Mouse (Mus musculus) frontal cortex, postnatal 10 days (tissue): ENCODE measurements at regions not wholly inside any gene's neighbourhood (a gene's known extent, or its start where the extent isn't known, plus 50 kb on each side); places are given as distances from the start of the nearest gene placed in this dataset.

Source experiments
- DNase-seq, 2 experiments: peaks; one replicate each; pipeline ENCODE4 v3.0.0; 2022; ENCODE audit warnings: low spot score in 2 of 2, mixed read lengths in 1 of 2

GRCm38 (mm10) chr2:45511791-45512190 lies 394.6 kb upstream of the Zeb2 start:
- DNase-seq, result no peak

GRCm38 (mm10) chr2:45504468-45504867 lies 387.3 kb upstream of the Zeb2 start:
- no peak for DNase-seq

GRCm38 (mm10) chr2:45493656-45494055 lies 376.5 kb upstream of the Zeb2 start:
- DNase-seq, result no peak

- no peak for DNase-seq
These were observed 369.3 kb upstream of the Zeb2 start for GRCm38 (mm10) chr2:45486530-45486929.

- no peak for DNase-seq
These were observed 368.3 kb upstream of the Zeb2 start for GRCm38 (mm10) chr2:45485477-45485876.

- DNase-seq, result no peak
These were observed 363.5 kb upstream of the Zeb2 start for GRCm38 (mm10) chr2:45480671-45481070.

DNA sequence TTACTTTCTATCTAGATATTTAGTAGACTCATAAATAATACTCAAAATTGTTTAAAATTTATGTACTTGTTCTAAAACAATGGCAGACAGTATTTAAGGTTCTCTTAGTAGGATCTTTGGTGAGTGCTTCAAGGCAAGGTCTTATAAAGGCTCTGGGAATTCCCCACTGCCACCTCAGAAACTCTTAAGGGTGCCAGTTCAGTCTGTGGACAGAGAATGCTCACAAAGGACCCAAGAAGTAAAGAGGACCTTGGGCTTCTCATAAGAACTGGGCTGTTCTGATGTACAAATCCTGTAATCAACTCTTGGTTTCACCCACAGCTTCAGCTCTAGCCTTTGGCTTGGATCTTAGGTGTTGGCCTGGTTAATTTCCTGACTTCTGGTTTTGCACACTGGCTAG lies 358.8 kb upstream of the Zeb2 start:
- no peak for DNase-seq

DNA sequence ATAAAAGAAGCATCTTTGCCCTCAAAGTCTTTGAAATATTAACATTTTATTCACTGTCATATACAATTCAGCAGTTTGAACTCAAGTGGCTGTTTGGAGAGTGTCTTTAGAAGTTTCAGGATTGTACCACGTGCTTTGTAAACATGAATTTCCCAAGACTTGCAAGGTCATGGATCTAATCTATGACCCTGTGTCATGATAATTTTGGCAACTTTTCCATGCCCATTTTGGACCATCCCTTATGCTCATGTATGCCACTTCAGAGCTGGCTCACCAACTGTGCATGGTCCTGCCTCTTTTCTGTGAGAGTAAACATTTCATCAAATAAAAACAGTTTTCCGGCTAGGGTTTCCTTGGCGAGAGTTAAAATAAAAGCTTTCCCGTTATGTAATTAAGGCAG lies 347.1 kb upstream of the Zeb2 start:
- DNase-seq, result no peak

DNA sequence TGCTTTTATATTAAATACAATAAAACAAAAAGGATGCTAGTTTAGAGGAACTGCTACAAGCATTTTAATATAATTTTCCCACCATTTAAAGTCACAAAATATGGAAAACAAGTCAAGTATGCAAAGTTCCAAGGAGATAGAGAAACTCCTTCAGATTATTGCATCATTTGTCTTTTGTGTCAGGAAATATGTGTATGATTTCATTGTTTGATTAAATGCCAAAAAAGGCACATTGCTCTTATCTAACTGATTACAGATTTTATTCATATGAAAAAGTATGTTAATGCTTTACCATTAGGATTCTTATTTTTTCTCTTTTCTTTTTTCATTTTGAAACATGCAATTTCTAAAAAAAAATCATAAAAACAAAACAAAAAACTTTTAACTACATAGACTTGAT lies 342.2 kb upstream of the Zeb2 start:
- DNase-seq, result no peak

GRCm38 (mm10) chr2:45454811-45455210 lies 337.6 kb upstream of the Zeb2 start:
- no peak for DNase-seq

DNA sequence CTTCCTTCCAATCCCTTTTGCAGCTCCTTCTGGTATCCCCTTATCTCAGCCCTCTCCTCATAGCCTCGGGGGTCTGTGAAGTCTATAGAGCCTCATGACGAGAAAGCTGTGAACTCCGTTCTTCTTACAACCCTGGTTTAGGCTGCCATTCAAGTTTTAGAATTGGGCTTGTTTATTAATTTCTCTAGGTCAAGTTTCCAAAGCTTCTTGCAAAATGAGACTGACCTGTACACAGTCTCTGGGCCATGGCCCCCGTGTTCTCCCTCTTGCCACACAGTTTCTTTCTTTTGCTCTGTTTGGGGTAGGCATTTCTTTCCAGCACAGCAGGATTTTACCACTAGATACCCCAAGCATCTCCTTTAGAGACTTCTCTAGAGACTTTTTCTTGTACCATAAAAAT lies 322.0 kb upstream of the Zeb2 start:
- DNase-seq, result no peak

- DNase-seq, result no peak
These were observed 321.5 kb upstream of the Zeb2 start for GRCm38 (mm10) chr2:45438739-45439138.

GRCm38 (mm10) chr2:45435261-45435980 lies 318.2 kb upstream of the Zeb2 start:
- no peak for DNase-seq

GRCm38 (mm10) chr2:45434789-45435188 lies 317.6 kb upstream of the Zeb2 start:
- no peak for DNase-seq

DNA sequence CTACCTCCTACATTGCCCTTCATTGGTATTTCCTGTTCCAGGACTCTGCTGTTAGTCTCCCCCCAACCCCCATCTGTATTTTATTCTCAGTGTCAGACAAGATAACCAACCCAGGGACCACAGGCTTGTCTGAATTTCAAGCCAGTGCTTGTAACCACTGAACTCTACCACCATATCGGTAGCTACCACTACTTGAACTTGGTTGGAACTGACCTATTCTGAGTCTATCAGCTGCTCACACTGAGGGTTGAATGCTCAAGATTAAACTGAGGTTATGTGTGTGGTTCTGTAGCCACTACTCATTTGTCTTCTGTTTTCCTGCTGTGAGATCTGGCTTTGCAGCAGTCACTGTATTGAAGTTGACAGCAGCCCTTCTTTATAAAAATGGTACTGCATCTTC lies 317.0 kb upstream of the Zeb2 start:
- DNase-seq, result no peak

GRCm38 (mm10) chr2:45431366-45431765 lies 314.2 kb upstream of the Zeb2 start:
- DNase-seq, result no peak

- DNase-seq, result no peak
These were observed 304.6 kb upstream of the Zeb2 start for GRCm38 (mm10) chr2:45421774-45422173.

- DNase-seq, result no peak
These were observed 290.9 kb upstream of the Zeb2 start for GRCm38 (mm10) chr2:45408136-45408535.

- no peak for DNase-seq
These were observed 272.8 kb upstream of the Zeb2 start for GRCm38 (mm10) chr2:45389902-45390492.

- no peak for DNase-seq
These were observed 254.1 kb upstream of the Zeb2 start for GRCm38 (mm10) chr2:45371268-45371667.

- no peak for DNase-seq
These were observed 253.4 kb upstream of the Zeb2 start for GRCm38 (mm10) chr2:45370615-45370968.

GRCm38 (mm10) chr2:45369914-45370614 lies 252.9 kb upstream of the Zeb2 start:
- DNase-seq, result no peak

- DNase-seq, result no peak
These were observed 252.2 kb upstream of the Zeb2 start for GRCm38 (mm10) chr2:45369432-45369831.
